Mouse (Mus musculus) urinary bladder, adult 18-20 months (tissue): ENCODE results near the gene Rasgef1b.

Experiments
- DNase-seq, 2 experiments: peaks; one replicate each; pipeline ENCODE4 v3.0.0; 2022; ENCODE audit warnings: low spot score in 2 of 2, mixed read lengths in 2 of 2

Gene Rasgef1b

DNA sequence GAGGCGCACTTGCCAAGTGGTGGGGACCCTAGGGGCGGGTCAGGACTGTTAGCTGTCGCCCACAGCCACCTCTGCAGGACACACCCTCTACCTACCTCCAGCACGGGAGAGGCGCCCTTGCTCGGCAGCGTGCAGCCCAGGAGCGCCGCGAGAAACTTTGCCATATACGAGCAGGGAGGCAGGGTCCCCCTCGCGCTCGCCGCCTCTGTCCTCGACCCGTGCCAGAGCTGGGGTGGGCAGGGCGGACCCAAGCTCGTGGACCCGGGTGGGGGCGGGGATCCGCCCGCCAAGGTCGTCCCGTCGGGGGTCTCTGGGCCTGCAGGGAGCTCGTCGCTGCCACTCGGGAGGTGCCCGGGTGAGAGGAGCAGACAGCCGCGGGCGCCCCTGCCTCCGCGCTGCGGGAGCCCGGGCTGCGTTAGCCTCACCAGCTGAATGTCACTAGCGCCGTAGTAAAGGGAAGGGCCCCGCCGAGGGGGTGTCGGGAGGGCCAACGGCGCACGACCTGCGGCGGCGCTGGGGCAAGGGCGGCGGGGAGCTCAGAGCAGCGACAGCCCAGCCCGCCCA is at the start of gene Rasgef1b:
TSS of gene Rasgef1b (minus strand) at position 417 of the 564 bp plus-strand sequence.
- peak; percentile 53 to 55 for DNase-seq

DNA sequence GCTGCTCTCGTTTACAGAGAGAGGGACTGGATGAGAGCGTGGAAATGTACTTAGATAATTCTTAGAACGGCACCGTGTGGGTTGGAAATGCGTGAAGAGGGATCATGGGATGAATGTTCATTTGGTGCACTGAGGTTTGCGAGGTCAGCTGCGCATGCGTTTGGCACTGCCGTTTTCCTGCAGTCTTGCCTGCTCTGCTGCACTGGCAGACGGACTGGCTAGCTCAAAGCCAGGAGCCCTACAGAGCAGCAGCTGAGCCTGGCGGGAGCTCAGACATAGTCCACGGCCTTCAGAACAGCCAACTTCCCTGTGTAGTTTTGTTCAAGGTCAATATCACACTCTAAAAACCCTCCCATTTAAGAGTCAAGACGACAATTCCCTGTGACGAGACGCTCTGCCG is 46.5 kb upstream of the Rasgef1b start:
- no peak for DNase-seq

DNA sequence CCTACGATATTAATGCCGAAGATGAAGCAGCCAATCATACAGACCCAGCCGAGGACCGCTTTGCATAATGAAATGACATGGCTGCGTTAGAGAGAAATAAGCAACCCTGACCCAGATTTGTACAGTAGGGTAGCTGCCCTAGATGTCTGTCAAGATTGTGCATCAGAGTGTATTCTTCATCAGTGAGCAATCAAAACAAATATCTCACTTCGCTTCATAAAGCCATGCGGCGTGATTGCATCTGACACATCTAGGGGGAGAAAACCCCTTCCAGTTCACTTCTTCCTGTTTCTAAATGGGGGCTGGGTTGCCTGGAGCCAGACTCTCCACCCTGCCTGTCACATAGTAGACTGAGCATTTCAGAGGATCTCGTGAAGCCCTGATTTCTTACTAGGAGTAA is 44.4 kb upstream of the Rasgef1b start:
- no peak for DNase-seq

DNA sequence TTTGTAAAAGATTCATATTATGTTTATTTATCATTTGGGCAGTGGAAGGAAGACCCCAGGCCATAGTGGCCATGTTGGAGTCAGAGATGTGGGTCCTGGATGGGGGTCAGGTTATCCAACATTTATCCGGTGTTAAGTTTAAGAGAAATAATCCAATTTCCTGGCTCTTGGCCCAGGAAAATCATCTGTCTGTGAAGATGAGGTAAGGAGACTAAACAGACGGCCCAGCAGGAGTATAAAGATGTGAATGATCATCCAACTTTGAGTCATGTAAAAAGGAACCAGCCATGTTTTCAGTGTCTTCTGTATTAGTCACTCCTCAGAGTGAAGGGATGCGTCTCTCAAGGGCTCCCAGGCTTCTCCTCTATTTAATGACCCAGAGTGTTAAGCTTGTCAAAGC is 35.4 kb upstream of the Rasgef1b start:
- DNase-seq: no peak

DNA sequence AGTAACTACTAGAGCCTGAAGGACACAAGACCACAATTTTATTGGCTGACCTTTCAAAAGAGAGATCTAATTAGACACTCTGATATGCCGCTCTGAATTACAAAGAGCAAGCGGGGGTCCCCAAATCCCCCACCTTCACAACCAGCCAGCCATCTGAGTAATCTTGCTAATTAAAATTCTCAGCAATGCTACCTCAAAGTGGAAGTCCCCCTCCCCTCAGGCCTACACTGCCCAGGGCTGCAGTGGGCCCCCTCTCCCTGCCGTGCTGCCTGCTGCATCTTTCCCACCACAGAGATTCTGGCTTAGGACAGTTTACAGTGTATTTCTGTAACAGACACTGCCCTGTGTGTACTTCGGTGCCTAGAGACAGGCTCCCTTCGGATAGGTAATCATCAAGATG is 30.0 kb upstream of the Rasgef1b start:
- no peak for DNase-seq

DNA sequence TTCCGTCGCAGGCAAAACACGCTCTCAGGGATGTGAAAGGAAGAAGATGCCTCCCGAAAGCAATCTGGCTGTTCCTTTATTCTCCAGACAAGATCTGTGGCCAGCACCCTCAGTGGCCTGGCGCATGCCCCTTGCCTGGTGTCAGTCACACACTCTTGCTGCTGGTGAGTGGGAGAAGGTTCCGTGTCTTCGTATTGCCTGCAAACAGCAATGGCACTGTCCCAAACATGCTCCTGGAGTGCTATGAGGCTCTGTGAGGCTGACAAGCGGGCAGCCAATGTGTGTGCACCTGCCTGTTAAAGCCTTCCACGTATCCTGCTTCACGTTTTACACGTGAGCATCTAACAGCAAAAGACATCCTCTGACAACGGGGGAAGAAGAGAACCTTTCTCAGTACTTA is 25.0 kb upstream of the Rasgef1b start:
- no peak for DNase-seq

DNA sequence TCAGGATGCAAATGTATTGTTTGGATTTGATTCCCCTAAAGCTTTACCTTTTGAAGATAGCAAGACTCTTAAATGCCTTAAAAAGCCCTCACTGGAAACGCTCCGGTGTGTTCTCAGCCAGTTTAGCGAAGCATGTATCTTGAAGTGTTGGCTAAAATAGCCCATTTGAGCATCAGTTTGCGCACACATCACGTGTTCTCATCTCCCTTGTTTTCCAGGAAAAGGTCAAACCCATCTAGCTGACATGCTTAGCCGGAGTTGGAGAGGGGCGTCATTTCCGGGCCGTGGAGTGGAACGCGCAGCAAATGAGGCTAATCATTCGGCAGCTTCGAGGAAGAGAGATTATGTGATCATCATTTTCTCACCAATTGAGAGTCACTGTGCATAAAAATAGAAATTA is 24.5 kb upstream of the Rasgef1b start:
- DNase-seq: no peak

DNA sequence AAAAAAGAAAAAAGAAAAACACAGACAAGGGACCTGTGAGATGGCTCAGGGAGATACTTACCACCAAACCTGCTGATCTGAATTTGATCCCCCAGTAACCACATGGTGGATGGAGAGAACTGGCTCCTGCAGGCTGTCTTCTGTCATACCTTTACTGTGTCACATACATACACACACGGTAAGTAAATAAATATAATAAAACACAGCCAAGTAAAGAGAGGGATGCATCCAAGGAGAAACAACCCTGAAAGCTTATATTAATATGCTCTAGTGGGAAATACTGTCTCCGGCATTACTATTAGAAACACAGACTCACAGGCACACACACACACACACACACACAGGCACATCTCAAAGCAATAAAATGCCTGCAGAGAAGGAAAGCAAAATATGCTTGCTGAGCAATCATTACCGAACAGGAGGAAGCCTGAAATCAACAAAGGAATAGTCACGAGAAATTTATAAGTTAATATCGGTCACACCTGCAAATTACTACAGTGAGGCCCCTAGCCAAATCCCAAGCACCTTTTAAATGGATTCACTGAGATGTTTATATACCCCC is 23.9 kb upstream of the Rasgef1b start:
- DNase-seq: no peak

DNA sequence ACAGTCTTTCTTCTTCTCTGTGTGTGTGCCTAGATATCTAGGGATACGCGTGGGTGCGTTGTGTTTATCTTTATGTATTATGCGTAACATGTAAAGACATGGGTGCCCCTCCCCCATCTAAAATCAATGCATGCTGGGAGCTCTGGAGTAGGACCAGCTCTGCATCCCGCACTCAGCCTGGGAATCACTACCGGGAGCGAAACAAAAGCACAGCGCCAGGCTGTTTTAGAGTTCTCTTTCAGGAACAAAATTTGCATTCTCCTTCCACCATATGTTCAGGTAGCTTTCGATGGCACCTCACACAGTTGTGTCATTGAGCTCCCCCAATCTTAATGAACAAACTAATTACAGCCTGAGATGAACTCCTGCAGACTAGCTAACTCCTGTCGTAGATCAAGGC is 19.6 kb upstream of the Rasgef1b start:
- no peak for DNase-seq

DNA sequence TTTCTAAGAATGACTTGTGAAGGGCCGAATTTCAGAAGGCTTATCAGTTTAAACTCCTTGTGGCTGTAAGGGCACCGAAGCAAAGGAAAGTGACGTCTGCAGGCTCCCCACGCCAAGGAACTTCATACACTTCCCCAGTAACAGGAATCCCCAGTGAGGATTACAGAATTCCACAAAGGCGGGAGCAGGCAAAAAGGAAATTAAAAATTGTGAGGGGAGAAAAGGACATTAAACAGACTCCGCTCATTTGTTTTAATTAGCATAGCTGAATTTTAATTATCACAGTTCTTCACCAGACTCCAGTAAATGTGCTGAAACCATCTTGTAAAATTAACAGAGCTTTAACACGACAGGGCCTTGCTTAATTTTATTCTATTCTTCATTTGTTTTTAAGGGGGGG is 17.2 kb upstream of the Rasgef1b start:
- DNase-seq: no peak

DNA sequence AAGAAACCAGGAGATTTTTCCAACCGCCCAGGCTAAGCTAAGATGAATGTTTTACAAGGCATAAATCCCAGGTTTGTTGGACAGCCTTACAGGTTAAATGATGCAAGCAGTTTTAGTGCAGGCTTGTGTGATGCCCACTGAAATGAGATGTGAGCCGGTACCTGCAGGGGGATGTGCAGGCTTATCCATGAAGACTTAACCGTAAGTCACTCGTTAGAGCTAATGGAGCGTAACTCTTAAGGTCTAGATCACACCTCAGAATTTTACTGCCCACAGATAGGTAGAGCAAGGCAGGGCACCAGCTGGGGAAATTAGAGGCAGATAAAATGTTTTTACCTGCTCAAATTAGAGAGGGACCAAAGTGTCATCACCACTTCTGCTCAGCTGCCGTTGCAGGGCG is 14.0 kb upstream of the Rasgef1b start:
- no peak for DNase-seq

DNA sequence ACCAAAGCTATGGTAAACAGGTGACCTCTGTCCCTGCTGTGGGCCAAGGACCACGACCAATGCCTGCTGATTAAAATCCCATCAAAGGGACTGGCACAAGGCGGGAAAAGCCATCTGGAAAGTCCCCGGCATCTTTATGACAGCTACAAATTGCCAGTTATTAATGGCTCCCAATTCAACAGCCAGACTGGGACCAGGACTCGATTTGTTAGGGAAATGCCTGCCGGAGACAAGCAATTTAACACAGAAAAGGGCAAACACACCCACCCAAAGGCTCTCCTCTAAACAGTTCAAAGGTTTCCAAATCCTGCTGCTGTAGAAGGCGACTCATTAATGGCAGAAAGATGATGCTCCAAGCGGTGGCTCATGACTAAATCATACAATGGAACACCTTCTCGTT is 13.2 kb upstream of the Rasgef1b start:
- DNase-seq: no peak

DNA sequence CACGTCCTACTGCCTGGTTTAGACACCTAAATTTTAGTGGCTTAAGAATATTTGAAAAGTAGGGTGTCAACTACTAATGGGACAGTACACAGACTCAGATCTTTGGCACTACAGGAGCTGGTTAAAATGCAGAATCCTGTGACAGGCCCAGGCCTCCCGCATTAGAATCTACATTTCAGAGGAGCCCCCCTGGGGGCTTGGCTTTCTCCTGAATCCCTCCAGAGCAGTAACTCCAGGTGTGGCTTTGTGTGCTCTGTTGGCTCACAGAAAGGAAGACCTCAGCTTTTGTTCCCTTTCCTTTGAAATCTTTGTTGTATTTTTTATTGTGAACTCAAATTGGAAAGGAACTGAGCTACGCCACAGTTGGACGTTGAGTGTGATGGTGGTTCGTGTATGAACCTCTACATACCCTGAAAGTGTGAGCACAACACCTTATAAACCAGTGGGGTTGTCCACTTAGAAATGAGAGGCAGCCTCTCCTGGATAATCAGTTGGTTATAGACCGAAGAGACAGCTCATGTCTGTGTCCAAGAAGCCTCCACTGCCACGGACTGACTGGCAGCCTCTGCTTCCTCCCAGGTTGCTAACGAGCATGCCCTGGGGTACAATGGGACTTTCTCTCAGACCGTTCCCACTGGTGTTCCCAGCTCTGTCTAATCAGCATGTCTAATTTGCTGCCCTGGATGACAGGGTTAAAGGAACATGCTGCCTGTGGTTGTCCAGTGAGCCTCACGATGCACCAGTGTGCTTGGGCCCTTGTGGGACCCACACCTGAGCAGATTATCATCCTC is 9.3 kb upstream of the Rasgef1b start:
- no peak for DNase-seq

DNA sequence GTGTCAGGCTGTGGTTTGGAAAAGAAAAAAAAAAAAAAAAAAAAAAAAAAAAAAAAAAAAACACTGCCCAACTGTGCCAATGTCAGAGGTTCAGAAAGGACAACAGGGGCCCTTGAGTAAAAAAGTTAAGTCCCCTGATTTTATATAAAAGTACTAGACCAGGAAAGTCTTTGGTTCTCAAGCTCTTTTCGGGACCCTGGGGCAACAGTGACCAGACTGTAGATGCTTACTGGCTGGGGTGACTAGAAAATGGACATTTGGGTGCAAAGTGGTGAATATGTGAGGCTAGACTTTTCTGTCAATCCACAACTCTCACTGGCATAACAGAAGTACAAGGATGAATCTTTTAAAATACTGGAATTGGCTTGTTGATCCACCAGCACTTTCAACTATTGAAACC is 1.1 kb upstream of the Rasgef1b start:
- no peak for DNase-seq

DNA sequence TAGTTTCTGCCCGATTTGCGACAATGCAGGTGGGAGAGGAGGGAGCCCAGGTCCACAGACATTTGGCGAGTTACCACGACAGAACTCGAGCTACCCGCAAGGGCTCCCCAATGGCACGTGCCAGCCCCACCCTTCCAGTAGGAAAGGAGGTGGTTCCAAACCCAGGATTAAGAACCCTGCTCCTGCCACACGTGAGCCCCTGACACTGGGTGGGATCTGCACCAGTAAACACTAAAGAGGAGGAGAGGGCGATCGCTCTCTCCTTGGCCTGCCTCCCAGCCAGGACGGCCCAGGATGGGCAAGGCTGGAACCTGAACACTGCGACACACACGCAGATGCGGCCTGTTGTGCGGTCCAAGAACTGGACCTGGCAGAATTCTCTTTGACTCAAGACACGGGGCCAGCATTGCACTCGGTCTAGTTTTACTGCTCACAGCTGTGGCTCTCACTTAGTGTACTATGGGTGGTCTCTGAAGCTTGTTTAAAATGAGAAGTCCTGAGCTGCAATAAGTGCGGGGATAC is 557 bp upstream of the Rasgef1b start:
- DNase-seq: peak in 1 of 2 experiments; percentile 25

DNA sequence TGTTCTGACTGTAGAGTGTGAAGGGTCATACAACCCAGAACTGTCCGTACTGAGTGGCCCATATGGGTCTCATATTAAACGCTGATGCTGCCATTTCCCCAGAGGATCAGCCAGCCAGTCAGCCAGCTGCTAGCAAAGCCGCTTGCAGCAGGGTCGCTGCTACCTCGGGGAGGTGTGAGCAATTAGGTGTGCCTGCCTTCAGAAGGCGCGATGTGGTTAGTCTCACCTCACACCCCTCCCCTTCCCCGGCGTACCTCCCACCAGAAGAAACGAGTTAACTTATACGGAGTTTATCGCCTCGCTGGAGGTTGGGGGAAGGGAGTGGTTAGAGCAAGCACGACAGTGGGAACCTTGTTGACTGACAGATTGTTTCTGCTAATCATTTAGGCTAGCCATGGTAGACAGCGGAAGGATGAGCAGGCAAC is 826 bp downstream of the Rasgef1b start:
- peak in 1 of 2 experiments; percentile 2 for DNase-seq

DNA sequence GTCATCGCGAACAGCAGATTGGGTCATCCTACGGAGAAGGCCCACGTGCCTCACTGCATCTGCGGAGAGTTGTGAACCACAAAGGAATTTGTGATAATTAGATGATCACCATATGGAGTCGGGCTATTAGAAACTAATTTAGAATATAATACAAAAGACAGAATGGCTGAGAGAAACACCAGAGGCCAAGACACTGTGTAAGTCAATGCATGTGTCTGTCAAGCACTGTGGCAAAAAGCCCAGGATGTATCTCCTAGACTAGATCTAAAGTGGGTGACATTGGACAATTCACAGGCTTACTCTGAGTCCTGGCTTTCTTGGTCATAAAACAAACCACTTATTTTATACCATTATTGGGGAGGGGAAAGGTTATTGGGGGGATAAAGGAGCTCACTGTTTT is 4.9 kb downstream of the Rasgef1b start:
- DNase-seq: no peak

DNA sequence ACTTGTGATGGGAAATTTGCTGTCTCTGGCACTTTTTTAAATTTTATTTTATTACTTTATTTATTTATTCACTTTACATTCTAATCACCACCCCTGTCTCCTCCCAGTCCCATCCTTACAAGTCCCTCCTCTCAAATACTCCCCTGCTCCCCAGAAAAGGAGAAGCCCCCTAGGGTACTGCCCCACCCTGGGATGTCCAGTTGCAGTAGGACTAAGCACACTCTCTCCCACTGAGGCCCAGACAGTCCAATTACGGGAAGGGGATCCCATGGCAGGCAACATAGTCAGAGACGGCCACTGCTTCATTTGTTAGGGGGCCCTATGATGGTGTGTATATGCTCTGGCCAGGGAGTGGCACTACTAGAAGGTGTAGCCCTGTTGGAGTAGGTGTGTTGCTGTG is 6.6 kb downstream of the Rasgef1b start:
- no peak for DNase-seq

DNA sequence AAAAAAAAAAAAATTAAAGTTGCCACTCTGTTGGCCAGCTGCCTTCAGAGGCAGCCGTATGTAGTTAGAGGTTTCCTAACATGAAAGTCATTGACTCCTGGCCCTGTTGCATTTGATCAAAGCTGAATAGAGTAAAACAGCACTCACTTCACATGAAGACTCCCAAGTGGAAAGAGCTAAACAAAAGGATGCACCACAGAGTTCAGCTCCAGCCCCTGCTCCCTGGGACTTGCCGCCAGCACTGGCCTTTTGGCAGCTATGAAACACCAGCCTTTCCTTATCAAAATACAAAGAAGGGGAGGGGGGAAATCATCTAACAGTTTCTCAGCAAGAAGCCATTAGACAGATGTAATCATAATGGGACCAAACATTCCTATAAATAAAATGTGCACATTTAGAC is 8.3 kb downstream of the Rasgef1b start:
- DNase-seq: no peak

DNA sequence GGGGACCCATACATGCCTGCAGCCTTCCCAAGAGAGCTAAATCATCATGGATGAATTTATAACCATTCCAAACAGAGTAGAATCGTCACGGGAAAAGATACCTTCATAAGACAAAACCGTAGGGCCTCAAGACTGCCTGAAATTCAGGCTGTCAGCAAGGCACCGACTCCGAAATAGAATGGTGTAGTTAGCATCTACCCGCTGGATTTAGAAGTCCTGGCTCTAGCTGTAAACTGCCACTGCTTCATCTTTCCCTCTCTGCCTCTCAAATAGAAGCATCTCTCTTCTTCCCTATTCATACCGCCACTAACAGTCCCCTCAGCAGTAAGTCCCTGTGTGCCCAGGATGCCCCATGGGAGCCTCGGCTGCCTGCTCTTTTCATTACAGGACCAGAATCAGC is 10.9 kb downstream of the Rasgef1b start:
- DNase-seq: no peak

DNA sequence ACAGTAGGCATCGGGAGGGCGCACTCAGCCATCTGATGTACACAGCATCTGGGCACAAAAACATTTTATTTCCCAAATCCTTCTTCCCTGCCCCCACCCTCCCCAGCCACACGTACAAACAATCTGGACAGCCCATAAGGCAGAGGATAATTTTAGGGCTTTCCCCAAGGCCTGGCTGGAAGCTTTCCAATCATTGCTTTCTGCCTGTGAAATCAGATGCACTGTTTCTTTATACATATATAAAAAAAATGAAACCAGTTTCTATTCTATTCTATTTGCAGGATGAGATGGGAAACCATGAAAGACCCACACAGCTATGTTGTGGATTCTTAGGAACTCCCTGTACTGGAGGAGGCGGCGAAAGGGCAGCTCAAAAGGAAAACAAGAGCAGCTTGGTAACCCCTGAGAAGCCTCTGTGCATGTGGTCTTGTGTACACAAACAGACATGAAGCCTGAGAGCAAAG is 13.6 kb downstream of the Rasgef1b start:
- DNase-seq: no peak

DNA sequence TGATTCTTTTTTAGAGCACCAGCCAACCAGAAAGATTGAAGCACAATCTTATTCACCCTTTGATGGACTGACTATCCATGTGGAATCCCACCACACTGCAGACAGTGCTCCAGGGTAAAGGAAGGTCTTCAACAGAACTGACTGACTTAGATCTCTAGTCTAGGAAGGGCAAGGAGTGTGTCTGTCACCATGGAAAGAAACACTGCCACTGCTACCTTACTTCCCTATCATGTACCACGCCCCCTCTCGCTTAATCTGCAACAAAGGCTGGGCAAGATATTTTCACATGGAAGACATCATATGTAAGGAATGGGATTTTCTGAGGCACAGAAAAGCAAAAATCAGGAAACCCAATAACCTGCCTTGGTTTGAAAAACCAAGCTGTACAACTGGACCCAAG is 16.9 kb downstream of the Rasgef1b start:
- DNase-seq: no peak

DNA sequence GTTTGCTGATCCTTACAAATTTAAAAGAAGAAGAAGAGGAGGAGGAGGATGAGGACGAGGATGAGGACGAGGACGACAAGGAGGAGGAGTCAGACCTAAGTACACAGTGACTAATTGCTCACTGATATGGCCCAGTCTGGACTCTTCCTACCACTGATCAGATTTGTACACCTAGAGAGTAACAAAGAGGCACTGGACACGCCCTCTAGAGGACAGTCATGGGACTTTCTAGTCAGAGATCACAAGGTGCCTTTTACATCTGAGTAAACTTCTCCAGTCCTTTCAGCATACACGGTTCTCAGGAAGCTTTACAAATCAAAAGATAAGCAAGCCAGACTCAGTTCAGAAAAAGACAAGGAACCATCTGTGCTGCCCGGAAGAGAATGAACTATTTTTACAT is 20.2 kb downstream of the Rasgef1b start:
- DNase-seq: no peak
